Mouse (Mus musculus): Measurements from ENCODE around the gene Chst8.

The Chst8 gene

DNA sequence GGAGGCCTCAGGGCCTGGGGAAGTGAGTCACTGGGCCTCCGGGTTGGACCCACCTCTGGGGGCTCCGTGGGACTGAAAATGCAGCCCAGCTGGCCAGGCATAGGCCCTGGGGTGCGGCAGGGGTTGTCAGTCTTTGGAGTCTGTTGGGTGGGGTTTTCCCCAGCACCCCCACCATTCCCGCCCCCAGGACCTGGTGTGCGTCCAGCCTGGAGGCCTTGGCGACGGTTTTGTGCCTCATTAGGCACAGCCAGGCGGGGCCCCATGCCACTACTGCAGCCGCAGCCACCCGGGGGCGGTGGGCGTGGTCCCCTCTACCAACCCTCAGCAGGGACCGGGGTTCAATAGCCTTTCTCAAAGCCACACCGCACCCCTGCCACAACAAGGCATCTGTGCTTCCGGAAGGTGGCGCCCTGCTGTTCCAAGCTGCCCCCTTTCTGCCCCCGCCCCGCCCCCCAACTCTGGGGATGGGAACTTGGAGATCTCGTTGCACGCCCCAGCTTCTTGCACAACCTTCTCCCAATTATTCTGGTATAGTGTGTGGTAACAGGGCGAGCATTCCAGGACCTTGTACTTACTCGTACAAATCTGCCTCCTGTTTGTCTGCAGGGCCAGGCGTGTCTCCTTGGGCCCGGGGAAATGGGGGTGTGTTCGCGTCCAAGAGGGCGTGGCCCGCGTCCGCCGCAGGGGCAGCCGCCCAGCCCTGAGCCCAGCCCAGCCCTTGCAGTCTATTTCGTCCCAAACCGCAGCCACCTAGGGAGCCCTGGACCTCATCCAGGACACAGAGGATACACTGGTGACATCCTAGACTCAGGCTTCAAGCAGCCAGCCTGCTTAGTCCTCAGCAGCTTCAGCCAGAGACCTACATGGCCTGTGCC, 182.1 kb downstream of the Chst8 start:
- peak; percentile 64 for DNase-seq (ENCODE audit: low spot score)

DNA sequence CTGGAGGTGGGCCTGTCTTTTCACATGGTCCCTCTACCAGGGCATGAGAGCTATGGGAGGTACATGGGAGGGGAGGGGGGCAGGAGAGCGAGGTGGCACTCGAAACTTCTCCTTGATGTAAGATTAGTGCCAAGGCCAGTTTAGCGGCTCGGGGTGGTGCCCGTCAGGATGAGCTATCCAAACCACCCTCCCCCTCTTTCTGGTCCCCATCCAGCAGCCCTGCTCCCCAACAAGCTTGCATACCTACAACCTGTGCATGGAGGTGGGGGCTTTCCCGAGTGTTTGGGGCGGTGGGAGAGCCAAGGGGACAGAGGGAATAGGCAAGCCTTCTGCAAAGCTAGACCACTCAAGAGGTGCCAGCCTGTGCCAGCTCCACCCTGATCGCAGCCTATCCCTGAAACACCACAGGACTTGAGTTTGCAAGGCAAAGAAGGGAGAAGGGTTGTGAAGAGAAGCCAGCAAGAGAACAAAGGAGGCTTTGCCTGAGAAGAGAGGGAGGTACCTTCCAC, 182.8 kb downstream of the Chst8 start:
- DNase-seq (ENCODE audit: low spot score), result no peak
